Mouse (Mus musculus) Patski (cell line): ENCODE data around the gene Synpo2. TPM values are rescaled to one million over a fixed set of nuclear protein-coding genes. Genes with fewer than 3 reads are reported as not detected.

Source experiments
- ATAC-seq: fragments of 100-300 bp; one replicate; pipeline ENCODE4 v1.8.0; 2021
- CTCF ChIA-PET: fragments of 350-600 bp; sonication (Branson Sonifier 250); formaldehyde crosslinking; loops from one replicate; lab custom pipeline; 2022; ENCODE audit warnings: inconsistent platforms; lab: Charles Lee
- POLR2A ChIA-PET: fragments of 350-600 bp; sonication (Branson Sonifier 250); formaldehyde crosslinking; loops from one replicate; lab custom pipeline; 2022; ENCODE audit warnings: antibody characterized with exemption, inconsistent platforms; lab: Charles Lee
- DNase-seq: peaks from one replicate; pipeline ENCODE4 v3.0.0-alpha.2; 2011; ENCODE audit warnings: low read depth, low spot score
- H3K27me3 ChIP-seq: fragments of 371-371 bp; one replicate; pipeline ENCODE4 v1.5.1; 2021
- CTCF ChIP-seq: fragments of 100-300 bp; IDR thresholded peaks from one replicate; pipeline ENCODE4 v1.5.1; 2021
- in situ Hi-C: fragments of 300-500 bp; cut with MboI; formaldehyde crosslinking; loops from 3 replicates; pipeline ENCODE4 v1.11.1; 2018; ENCODE audit warnings: low pct_unique_long_range_greater_than_20kb, mixed read lengths
- polyA plus RNA-seq: library from polyadenylated mRNA; unstranded; gene quantifications from one replicate; pipeline ENCODE4 v1.2.3, GENCODE M21; 2021

The Synpo2 gene
- polyA plus RNA-seq, 1 experiment from 2014 or later: 0.83 TPM

- no peaks in the 10 kb centered on the region for H3K27me3 ChIP-seq
- no peak for TF ChIP-seq CTCF
- in situ Hi-C loops: no loop called here
- ATAC-seq: no peak
- POLR2A ChIA-PET: no interaction called here
- CTCF ChIA-PET: interaction anchor here (0.9 to 2.4 kb wide), 2 partner anchors 26 to 29 kb away, joined by 4 to 9 read pairs; no protein-coding TSS in a partner anchor
- DNase-seq: no peak
Observed at GRCm38 (mm10) chr3:123208891-123209290, 27.1 kb downstream of the Synpo2 start.

GRCm38 (mm10) chr3:123207386-123207785 lies 28.6 kb downstream of the Synpo2 start:
- H3K27me3 ChIP-seq: no peaks in the 10 kb centered on the region
- in situ Hi-C loops: no loop called here
- DNase-seq (no peak), ATAC-seq (no peak)
- no peak for TF ChIP-seq CTCF
- POLR2A ChIA-PET: no interaction called here
- CTCF ChIA-PET: interaction anchor here (1.6 kb wide), 1 partner anchor 16 kb away, joined by 3 read pairs; no protein-coding TSS in a partner anchor

GRCm38 (mm10) chr3:123205485-123205884 lies 30.5 kb downstream of the Synpo2 start:
- no peak for ATAC-seq
- in situ Hi-C loops: no loop called here
- no peak for TF ChIP-seq CTCF

GRCm38 (mm10) chr3:123205065-123205464 lies 30.9 kb downstream of the Synpo2 start:
- in situ Hi-C loops: no loop called here
- no peak for TF ChIP-seq CTCF
- no peak for ATAC-seq
- ChIA-PET CTCF (interaction anchor here (1.0 to 5.6 kb wide), 8 partner anchors 12 to 30 kb away, joined by 3 to 31 read pairs (median 6); no protein-coding TSS in a partner anchor), POLR2A (interaction anchor here (1.0 kb wide), 1 partner anchor 14 kb away, joined by 3 read pairs; no protein-coding TSS in a partner anchor)
- H3K27me3 ChIP-seq: no peaks in the 10 kb centered on the region
- DNase-seq: no peak

More at GRCm38 (mm10) chr3:123205485-123205884, 30.5 kb downstream of the Synpo2 start:
- ChIA-PET CTCF (interaction anchor here (1.0 to 5.6 kb wide), 7 partner anchors 12 to 29 kb away, joined by 3 to 31 read pairs (median 6); no protein-coding TSS in a partner anchor), POLR2A (interaction anchor here (0.6 kb wide), 1 partner anchor 113 kb away, joined by 3 read pairs; no protein-coding TSS in a partner anchor)
- no peaks in the 10 kb centered on the region for H3K27me3 ChIP-seq
- DNase-seq: no peak

GRCm38 (mm10) chr3:123204658-123205057 lies 31.3 kb downstream of the Synpo2 start:
- POLR2A ChIA-PET: interaction anchor here (0.9 to 1.0 kb wide), 2 partner anchors 10 to 14 kb away, joined by 3 read pairs; no protein-coding TSS in a partner anchor
- TF ChIP-seq CTCF: no peak
- peak; percentile 64 for DNase-seq
- CTCF ChIA-PET: interaction anchor here (1.0 to 5.6 kb wide), 8 partner anchors 11 to 110 kb away, joined by 3 to 31 read pairs (median 5); no protein-coding TSS in a partner anchor
- no peaks in the 10 kb centered on the region for H3K27me3 ChIP-seq
- in situ Hi-C loops: no loop called here
- ATAC-seq: peak; percentile 85

GRCm38 (mm10) chr3:123201798-123202197 lies 34.2 kb downstream of the Synpo2 start:
- no peak for ATAC-seq
- ChIA-PET CTCF (interaction anchor here (1.1 to 5.6 kb wide), 6 partner anchors 8 to 33 kb away, joined by 3 to 31 read pairs (median 6); no protein-coding TSS in a partner anchor), POLR2A (interaction anchor here (1.1 kb wide), 1 partner anchor 8 kb away, joined by 4 read pairs; no protein-coding TSS in a partner anchor)
- in situ Hi-C loops: no loop called here
- no peak for DNase-seq
- H3K27me3 ChIP-seq: no peaks in the 10 kb centered on the region
- TF ChIP-seq CTCF: no peak

- POLR2A ChIA-PET: interaction anchor here (1.2 kb wide), 1 partner anchor 9 kb away, joined by 4 read pairs; no protein-coding TSS in a partner anchor
- no peak for TF ChIP-seq CTCF
- H3K27me3 ChIP-seq: no peaks in the 10 kb centered on the region
- CTCF ChIA-PET: interaction anchor here (0.7 to 5.8 kb wide), 10 partner anchors 10 to 159 kb away, joined by 3 to 50 read pairs (median 5); no protein-coding TSS in a partner anchor
- DNase-seq (no peak), ATAC-seq (no peak)
- in situ Hi-C loops: no loop called here
Observed at GRCm38 (mm10) chr3:123193740-123194139, 42.2 kb downstream of the Synpo2 start.

GRCm38 (mm10) chr3:123191602-123192001 lies 44.3 kb downstream of the Synpo2 start:
- no peak for TF ChIP-seq CTCF
- in situ Hi-C loops: no loop called here
- no peak for ATAC-seq
- H3K27me3 ChIP-seq: no peaks in the 10 kb centered on the region
- ChIA-PET POLR2A (interaction anchor here (1.1 kb wide), 1 partner anchor 13 kb away, joined by 3 read pairs; no protein-coding TSS in a partner anchor), CTCF (interaction anchor here (0.8 to 5.8 kb wide), 11 partner anchors 10 to 130 kb away, joined by 3 to 50 read pairs (median 4); no protein-coding TSS in a partner anchor)
- DNase-seq: no peak

- ATAC-seq (no peak), DNase-seq (no peak)
- TF ChIP-seq CTCF: no peak
- in situ Hi-C loops: no loop called here
- ChIA-PET POLR2A (interaction anchor here (1.1 kb wide), 1 partner anchor 14 kb away, joined by 3 read pairs; no protein-coding TSS in a partner anchor), CTCF (interaction anchor here (0.9 to 5.8 kb wide), 9 partner anchors 9 to 173 kb away, joined by 3 to 50 read pairs (median 5); no protein-coding TSS in a partner anchor)
- H3K27me3 ChIP-seq: no peaks in the 10 kb centered on the region
Observed at GRCm38 (mm10) chr3:123190329-123190728, 45.6 kb downstream of the Synpo2 start.

- CTCF ChIA-PET: interaction anchor here (2.0 to 5.8 kb wide), 4 partner anchors 9 to 30 kb away, joined by 4 to 50 read pairs (median 18); no protein-coding TSS in a partner anchor
- DNase-seq (no peak), ATAC-seq (no peak)
- in situ Hi-C loops: no loop called here
- POLR2A ChIA-PET: interaction anchor here (1.0 kb wide), 1 partner anchor 10 kb away, joined by 3 read pairs; no protein-coding TSS in a partner anchor
- TF ChIP-seq CTCF: no peak
- no peaks in the 10 kb centered on the region for H3K27me3 ChIP-seq
Observed at GRCm38 (mm10) chr3:123189826-123190225, 46.1 kb downstream of the Synpo2 start.
